Mouse (Mus musculus): ENCODE results near the gene Olfr131. TPM values are rescaled to one million over a fixed set of nuclear protein-coding genes. Genes with fewer than 3 reads are reported as not detected.

Olfr131 gene
- not detected in 2 replicates for polyA plus RNA-seq (2012; rRNA removed)

DNA sequence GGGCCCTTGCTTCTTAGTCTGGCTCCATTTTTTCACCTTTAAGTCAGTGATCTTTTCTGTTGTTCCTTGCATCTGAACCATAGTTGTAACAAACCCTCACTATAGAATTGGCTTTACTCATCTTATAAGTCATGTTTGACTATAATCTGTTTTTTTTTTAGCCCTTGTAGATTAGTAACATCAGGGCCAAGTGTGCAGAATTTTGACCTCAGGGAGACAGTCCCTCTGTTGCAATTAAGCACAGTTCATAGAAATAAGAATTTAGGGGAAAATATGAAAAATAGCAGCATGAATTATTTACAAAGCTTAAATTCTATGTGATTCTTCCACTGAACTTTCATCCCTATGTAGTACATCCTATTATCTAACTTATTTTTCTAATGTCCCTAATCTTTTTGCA, at the start of gene Olfr131:
Olfr131 (minus strand) TSS at position 101 of the 400 bp plus-strand sequence.

DNA sequence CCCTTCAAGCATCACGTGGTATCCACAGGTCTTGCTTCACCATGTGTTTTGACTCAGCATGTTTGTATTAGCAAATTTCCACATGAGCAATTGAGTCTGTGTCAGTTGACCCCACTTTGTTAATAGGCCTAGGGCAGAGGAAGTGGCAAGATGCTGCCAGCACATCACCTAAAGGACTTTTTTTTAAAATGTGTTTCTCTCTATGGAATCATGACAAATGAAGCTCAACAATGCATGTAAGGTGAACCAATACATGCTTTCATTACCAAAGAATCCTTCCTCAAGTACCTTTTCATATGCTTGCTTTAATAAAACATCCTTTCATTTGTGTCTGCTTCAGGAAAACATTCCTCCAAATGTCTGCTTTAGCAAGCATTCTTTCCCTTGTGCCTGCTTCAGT, 45.9 kb upstream of the Olfr131 start, which contains the start of gene Olfr132:
Olfr132 (minus strand) TSS at position 101 of the 400 bp plus-strand sequence.

GRCm38 (mm10) chr17:38063621-38064020, 24.9 kb downstream of the Olfr131 start, which contains the start of gene Olfr130:
TSS of gene Olfr130 (plus strand) at chr17:38063921.

GRCm38 (mm10) chr17:38059979-38060378, 28.5 kb downstream of the Olfr131 start, which contains the start of gene Olfr129:
TSS of gene Olfr129 (minus strand) at chr17:38060079.

Other genes starting within 250 kb of the Olfr131 start
- not detected in 2 replicates for gene Olfr126, start 241.2 kb downstream of the Olfr131 start, polyA plus RNA-seq (2012; rRNA removed)
- gene Olfr127, start 188.3 kb downstream of the Olfr131 start, polyA plus RNA-seq (2012; rRNA removed) = not detected in 2 replicates
- gene Olfr128, start 168.1 kb downstream of the Olfr131 start, polyA plus RNA-seq (2012; rRNA removed) = not detected in 2 replicates
- not detected in 2 replicates for gene Olfr761, start 135.6 kb downstream of the Olfr131 start, polyA plus RNA-seq (2012; rRNA removed)
- not detected in 2 replicates for gene Olfr129, start 28.6 kb downstream of the Olfr131 start, polyA plus RNA-seq (2012; rRNA removed)
- gene Olfr130, start 24.8 kb downstream of the Olfr131 start, polyA plus RNA-seq (2012; rRNA removed) = not detected in 2 replicates
- gene Olfr132, start 45.8 kb upstream of the Olfr131 start, polyA plus RNA-seq (2012; rRNA removed) = not detected in 2 replicates
- not detected in 2 replicates for gene Olfr133, start 56.6 kb upstream of the Olfr131 start, polyA plus RNA-seq (2012; rRNA removed)
- gene Olfr134, start 82.7 kb upstream of the Olfr131 start, polyA plus RNA-seq (2012; rRNA removed) = not detected in 2 replicates
- gene Olfr135, start 115.6 kb upstream of the Olfr131 start, polyA plus RNA-seq (2012; rRNA removed) = not detected in 2 replicates
- not detected in 2 replicates for gene Olfr138, start 172.3 kb upstream of the Olfr131 start, polyA plus RNA-seq (2012; rRNA removed)
- not detected in 2 replicates for gene Olfr137, start 218.9 kb upstream of the Olfr131 start, polyA plus RNA-seq (2012; rRNA removed)
- gene Olfr136, start 241.1 kb upstream of the Olfr131 start, polyA plus RNA-seq (2012; rRNA removed) = not detected in 2 replicates